Mouse (Mus musculus) intestine, embryonic 16.5 days (tissue): Measurements from ENCODE around the gene Rho. TPM values are rescaled to one million over a fixed set of nuclear protein-coding genes. Genes with fewer than 3 reads are reported as not detected.

Experiments used
- ATAC-seq: fragments of 200-750 bp; cut with Nextera tagmentation; 2 replicates; pipeline ENCODE4 v1.8.0; 2017; ENCODE audit warnings: moderate TSS enrichment, moderate library complexity
- H3K27ac ChIP-seq: fragments of 300-500 bp; sonication (generic); 2 replicates; pipeline ENCODE4 v1.5.1; 2014; ENCODE audit warnings: mild to moderate bottlenecking, low read length
- H3K27me3 ChIP-seq: fragments of 300-500 bp; sonication (generic); replicated peaks from 2 replicates; pipeline ENCODE4 v1.6.1; 2014; ENCODE audit warnings: low read length, control low read depth, mixed read lengths; ENCODE audit not compliant: control insufficient read depth, insufficient read depth
- H3K36me3 ChIP-seq: fragments of 300-500 bp; sonication (generic); 2 replicates; pipeline ENCODE4 v1.6.1; 2014; ENCODE audit warnings: low read length, control low read depth; ENCODE audit not compliant: control insufficient read depth, insufficient read depth
- H3K4me1 ChIP-seq: fragments of 300-500 bp; sonication (generic); 2 replicates; pipeline ENCODE4 v1.6.1; 2014; ENCODE audit warnings: low read length, control low read depth, mixed read lengths; ENCODE audit not compliant: control insufficient read depth, insufficient read depth
- H3K4me2 ChIP-seq: fragments of 300-500 bp; sonication (generic); 2 replicates; pipeline ENCODE4 v1.6.1; 2014; ENCODE audit warnings: low read depth, low read length, control low read depth
- H3K4me3 ChIP-seq: fragments of 300-500 bp; sonication (generic); 2 replicates; pipeline ENCODE4 v1.5.1; 2014; ENCODE audit warnings: mild to moderate bottlenecking, low read length
- H3K9ac ChIP-seq: fragments of 300-500 bp; sonication (generic); 2 replicates; pipeline ENCODE4 v1.6.1; 2014; ENCODE audit warnings: low read depth, low read length
- H3K9me3 ChIP-seq: fragments of 300-500 bp; sonication (generic); 2 replicates; pipeline ENCODE4 v1.6.1; 2016; ENCODE audit warnings: low read length, control low read depth; ENCODE audit not compliant: control insufficient read depth
- WGBS: fragments of 180-500 bp; shearing (Covaris S2); extraction: QIAGEN DNeasy Blood & Tissue Kit; methylation state at CpG from one replicate; pipeline ENCODE4 v1.1.7; 2014; 5-methylcytosine and 5-hydroxymethylcytosine counted together
- polyA plus RNA-seq: library from polyadenylated mRNA; unstranded; fragments of >200 nt; fragmentation: Nextera tagmentation; extraction: Ambion mirVana; gene quantifications from 2 replicates; pipeline ENCODE4 v1.2.1, GENCODE M21; 2015

Gene Rho
- polyA plus RNA-seq, 1 experiment from 2014 or later = 0.31 TPM

DNA sequence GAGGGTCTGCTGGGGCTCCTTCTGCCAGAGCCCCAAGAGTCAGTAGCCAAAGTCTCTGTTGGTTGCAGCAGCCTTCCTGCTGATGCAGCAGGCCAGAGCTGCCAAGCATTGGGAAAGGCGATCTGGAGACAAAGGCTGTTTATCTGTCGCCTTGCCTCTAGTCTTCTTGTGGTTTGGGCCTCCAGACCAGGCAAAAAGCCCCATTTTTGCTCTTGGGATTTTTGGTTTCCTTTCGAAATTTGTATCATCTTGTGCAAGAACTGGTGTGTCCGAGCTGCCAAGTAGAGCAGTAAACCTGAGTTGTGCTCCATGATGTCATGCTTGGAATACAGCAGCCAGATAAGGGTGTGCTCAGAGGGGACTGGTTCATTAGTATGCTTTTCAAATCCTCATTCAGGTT, 34.4 kb upstream of the Rho start:
- Histone ChIP-seq H3K27ac (no peak overlapping the region), H3K9me3 (no peaks in the 10 kb centered on the region), H3K4me2 (no peak overlapping the region), H3K4me1 (0 out of 2 replicates have a peak, but pooled peaks cover 3% of the 10 kb centered on the region), H3K36me3 (no peaks in the 10 kb centered on the region), H3K4me3 (no peak overlapping the region), H3K9ac (no peak overlapping the region), H3K27me3 (no peaks in the 10 kb centered on the region)
- 73% methylated on average over 4 of the region's 4 CpGs for WGBS
- no peak for ATAC-seq

DNA sequence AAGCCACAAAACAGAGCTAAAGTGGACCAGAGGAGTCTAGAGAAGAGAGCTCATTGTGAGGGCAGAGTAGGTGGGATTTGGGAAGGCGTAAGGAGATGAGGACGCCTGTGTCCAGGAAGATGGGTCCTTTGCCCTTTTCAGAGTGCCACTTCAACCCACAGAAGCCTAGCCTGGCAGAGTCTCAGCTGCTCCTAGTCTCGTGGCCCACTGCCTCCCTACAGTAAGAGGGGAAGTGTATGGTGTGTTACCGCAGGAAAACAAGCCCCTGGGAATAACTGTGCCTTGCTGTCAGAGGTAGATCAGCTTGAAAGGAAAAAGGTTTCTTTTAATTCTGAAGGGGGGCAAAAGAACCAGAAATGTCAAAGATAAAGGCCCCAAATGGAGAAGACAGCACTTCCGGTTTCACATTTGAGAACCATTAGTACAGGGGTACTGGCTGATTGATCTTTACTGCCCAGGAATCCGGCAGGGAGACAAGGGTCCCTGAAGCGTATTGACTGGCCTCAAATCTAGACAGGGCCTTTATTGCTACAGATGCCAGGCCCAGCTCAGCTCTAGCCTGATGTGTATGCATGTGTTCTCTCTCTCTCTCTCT, 33.5 kb upstream of the Rho start:
- Histone ChIP-seq H3K4me2 (no peak overlapping the region), H3K4me3 (no peak overlapping the region), H3K27ac (no peak overlapping the region), H3K4me1 (0 out of 2 replicates have a peak, but pooled peaks cover 3% of the 10 kb centered on the region), H3K36me3 (no peaks in the 10 kb centered on the region), H3K27me3 (no peaks in the 10 kb centered on the region), H3K9ac (no peak overlapping the region), H3K9me3 (no peaks in the 10 kb centered on the region)
- WGBS = 81% methylated on average over 7 of the region's 7 CpGs
- ATAC-seq = no peak

DNA sequence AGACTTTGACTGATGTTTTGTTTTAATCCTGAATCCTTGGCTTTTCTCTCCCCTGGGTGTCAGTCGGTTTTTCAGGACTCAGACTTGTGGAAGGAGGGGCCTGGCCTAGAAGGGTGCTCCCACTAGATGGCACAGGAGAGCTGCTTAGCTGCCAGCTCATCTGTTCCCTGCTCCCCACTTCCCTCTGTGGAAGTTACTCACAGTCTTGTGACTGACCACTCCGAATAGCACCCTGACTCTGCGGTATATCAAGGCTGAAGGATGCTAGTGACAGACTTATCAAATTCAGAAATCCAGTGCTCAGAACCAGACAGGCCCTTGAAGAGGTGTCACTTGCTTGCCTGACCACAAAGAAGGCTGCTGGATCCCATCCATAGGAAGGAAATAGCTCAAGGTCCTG, 30.5 kb upstream of the Rho start:
- WGBS = 21% methylated on average over 3 of the region's 3 CpGs
- Histone ChIP-seq H3K9ac (no peak overlapping the region), H3K4me3 (no peak overlapping the region), H3K4me1 (0 out of 2 replicates have a peak, but pooled peaks cover 3% of the 10 kb centered on the region), H3K9me3 (no peaks in the 10 kb centered on the region), H3K36me3 (no peaks in the 10 kb centered on the region), H3K4me2 (no peak overlapping the region), H3K27ac (no peak overlapping the region), H3K27me3 (no peaks in the 10 kb centered on the region)
- peak; percentile 83 for ATAC-seq

DNA sequence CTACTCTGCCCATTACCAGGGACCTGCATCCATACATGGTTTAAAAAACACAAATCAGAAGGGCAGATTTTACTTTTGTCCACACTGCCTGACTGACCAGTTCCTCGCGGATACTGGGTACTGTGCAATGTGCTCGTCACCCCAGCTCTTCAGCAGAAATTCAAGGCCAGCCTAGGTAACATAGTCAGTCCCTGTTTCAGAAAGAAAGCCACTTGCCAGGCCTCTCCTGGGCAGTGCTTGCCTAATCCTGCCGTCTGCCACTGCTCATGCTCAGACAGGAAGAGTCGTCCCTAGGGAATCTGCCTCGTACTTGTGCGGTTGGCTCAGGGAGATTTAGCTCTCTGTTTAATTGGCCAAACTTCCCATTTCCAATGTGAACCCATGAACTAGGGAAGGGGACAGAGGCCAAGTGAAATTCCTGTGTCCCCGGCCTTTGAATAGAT, 30.0 kb upstream of the Rho start:
- WGBS = 77% methylated on average over 8 of the region's 8 CpGs
- Histone ChIP-seq H3K4me3 (no peak overlapping the region), H3K4me2 (no peak overlapping the region), H3K36me3 (no peaks in the 10 kb centered on the region), H3K27me3 (no peaks in the 10 kb centered on the region), H3K4me1 (0 out of 2 replicates have a peak, but pooled peaks cover 3% of the 10 kb centered on the region), H3K27ac (0 out of 2 replicates have a peak overlapping the region, but pooled peaks have one; percentile 33), H3K9me3 (no peaks in the 10 kb centered on the region), H3K9ac (no peak overlapping the region)
- ATAC-seq = 0 out of 2 replicates have a peak, but pooled peaks have one; percentile 38

DNA sequence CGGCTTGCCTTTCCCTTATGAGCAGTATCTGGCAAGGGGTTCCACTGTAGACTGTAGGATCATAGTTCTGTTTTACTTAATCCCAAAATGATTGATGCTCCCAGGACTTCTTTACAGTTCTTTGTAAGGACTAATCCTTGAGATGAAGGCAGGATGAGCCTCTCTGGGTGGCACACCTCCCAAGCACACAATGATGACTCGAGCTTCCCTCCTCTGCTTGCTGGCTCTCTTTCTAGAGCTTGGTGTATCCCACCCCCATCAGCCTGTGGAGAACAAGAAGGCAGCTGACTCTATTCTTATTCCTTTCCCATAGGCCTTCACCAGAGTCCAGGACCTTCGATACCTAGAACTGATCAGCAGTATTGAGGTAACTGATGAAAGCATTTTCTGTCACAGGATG, 29.0 kb upstream of the Rho start:
- Histone ChIP-seq H3K27me3 (no peaks in the 10 kb centered on the region), H3K36me3 (no peaks in the 10 kb centered on the region), H3K4me2 (no peak overlapping the region), H3K4me3 (no peak overlapping the region), H3K4me1 (0 out of 2 replicates have a peak, but pooled peaks cover 3% of the 10 kb centered on the region), H3K9ac (no peak overlapping the region), H3K27ac (no peak overlapping the region), H3K9me3 (no peaks in the 10 kb centered on the region)
- 79% methylated on average over 3 of the region's 3 CpGs for WGBS
- ATAC-seq = no peak

DNA sequence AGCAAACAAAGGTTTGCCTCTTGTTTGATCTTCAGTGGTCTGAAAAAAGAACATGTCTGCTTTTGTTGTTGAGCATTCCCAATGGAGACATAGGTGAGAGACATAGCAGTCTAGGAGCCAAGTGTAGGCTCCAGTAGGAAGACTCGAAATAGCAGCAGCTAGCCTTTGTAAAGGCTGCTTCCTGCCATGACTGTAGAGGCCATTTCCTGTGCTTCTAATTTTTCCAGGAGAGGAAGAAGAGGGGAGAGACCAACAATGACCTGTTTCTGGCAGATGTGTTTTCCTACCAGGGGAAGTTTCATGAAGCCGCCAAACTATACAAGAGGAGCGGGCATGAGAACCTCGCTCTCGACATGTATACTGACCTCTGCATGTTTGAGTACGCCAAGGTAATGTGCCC, 26.0 kb upstream of the Rho start:
- Histone ChIP-seq H3K4me1 (peaks cover 3% of the 10 kb centered on the region; the same call in 1 of the 2 replicates), H3K27ac (no peak overlapping the region), H3K4me2 (no peak overlapping the region), H3K36me3 (no peaks in the 10 kb centered on the region), H3K27me3 (no peaks in the 10 kb centered on the region), H3K4me3 (no peak overlapping the region), H3K9me3 (no peaks in the 10 kb centered on the region), H3K9ac (no peak overlapping the region)
- ATAC-seq = no peak
- 89% methylated on average over 6 of the region's 6 CpGs for WGBS

DNA sequence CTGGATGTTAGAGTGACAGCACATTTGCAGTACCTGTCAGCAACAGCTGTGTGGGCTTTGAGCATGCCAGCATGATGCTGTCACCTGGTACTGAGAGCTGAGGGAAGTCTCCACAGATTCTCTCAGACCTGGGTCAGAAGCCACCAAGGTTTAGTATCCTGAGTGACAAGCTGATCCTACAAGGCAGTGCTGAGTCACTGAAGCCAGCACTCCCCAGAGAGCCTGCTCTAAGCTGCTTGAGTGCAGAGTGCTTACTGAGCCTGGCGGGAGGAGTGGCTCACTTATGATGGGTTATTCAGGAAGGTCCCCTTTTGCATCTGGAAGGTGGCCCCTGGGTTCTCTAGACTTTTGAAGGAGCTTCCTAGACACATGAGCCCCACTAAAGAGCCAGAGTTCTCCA, 25.1 kb upstream of the Rho start:
- H3K4me1 ChIP-seq = peaks cover 3% of the 10 kb centered on the region; the same call in 1 of the 2 replicates
- no peaks in the 10 kb centered on the region for H3K36me3 ChIP-seq
- no peak for ATAC-seq
- H3K4me3 ChIP-seq = no peak overlapping the region
- no peak overlapping the region for H3K9ac ChIP-seq
- no peak overlapping the region for H3K27ac ChIP-seq
- no peaks in the 10 kb centered on the region for H3K9me3 ChIP-seq
- H3K4me2 ChIP-seq = no peak overlapping the region
- H3K27me3 ChIP-seq = no peaks in the 10 kb centered on the region
- 71% methylated on average over 1 of the region's 1 CpGs for WGBS

DNA sequence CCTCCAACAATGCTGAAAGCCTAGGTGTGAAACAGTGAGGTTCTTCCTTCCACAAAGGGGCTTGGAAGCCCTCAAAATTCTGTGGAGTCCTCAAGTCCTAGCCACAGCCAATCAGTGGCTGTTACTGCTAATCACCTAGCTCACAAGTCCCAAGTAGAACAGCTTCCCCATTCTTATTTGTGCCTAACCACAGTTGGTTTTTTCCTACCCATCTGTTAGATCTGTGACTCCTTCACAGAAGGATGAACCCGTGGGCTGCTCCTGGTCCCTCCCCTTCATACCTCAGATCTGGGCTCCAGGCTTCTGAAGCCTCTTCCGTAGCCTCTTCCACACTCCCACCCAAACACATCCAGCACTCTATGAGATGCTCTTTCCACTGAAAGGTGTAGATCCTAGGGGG, 24.7 kb upstream of the Rho start:
- Histone ChIP-seq H3K27me3 (no peaks in the 10 kb centered on the region), H3K36me3 (no peaks in the 10 kb centered on the region), H3K9ac (no peak overlapping the region), H3K4me3 (no peak overlapping the region), H3K27ac (no peak overlapping the region), H3K9me3 (no peaks in the 10 kb centered on the region), H3K4me1 (peaks cover 2% of the 10 kb centered on the region; the same call in 1 of the 2 replicates), H3K4me2 (no peak overlapping the region)
- WGBS = 77% methylated on average over 2 of the region's 2 CpGs
- no peak for ATAC-seq

DNA sequence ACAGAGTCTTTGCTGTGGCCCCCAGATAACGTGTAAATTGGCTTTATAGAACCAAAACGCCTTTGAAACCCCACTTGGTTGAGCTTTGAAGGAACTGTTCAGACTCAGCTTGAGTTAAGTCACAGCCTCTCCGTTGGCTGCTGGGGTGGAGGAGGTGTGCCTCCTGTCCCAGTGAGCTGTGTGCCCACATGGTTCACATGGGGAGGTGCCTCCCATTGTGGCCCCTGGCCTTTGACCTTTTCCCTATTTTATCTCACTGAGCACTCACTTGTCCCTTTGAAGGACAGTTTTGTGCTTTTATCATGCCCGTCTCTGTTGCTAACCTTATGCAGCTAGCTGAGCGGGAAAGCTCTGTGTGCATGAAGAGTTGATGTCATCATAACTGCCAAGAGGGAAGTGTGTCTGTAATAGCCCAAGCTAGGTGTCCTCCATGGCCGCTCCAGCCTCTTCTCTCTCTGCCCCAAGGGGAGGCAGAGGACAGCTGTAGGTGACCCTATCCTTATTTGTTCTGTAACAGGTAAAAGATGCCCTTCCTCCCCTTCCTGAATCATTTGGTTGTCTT, 23.0 kb upstream of the Rho start:
- no peak overlapping the region for H3K4me3 ChIP-seq
- H3K9ac ChIP-seq = no peak overlapping the region
- no peak for ATAC-seq
- no peaks in the 10 kb centered on the region; the same call in 1 of the 2 replicates for H3K4me1 ChIP-seq
- H3K9me3 ChIP-seq = no peaks in the 10 kb centered on the region
- no peaks in the 10 kb centered on the region for H3K27me3 ChIP-seq
- no peaks in the 10 kb centered on the region for H3K36me3 ChIP-seq
- WGBS = 40% methylated on average over 6 of the region's 6 CpGs
- H3K27ac ChIP-seq = no peak overlapping the region; the same call in 1 of the 2 replicates
- H3K4me2 ChIP-seq = no peak overlapping the region
